Mouse (Mus musculus): ENCODE data around the gene Pmm1.

DNA sequence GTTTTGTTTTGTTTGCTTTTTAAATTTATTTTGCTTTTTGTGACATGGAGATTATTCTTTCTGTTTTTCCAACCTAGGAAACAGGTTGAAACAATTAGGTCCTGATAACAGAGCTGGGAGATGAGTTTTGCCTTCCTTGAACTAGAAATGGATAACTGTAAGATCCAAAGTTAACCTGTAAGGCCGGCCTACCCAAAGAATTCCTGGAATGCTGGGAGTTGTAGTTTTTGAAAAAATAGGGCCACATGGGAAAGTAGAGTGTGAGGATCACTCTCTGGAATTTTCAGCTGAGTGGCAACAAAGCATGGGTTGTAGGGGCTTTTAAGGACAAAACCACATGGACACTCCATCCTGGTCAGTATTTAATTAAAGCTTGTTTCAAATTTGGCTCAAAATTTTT lies 21.4 kb upstream of the Pmm1 start:
- no peak for TF ChIP-seq CTCF (IDR thresholded peaks at IDR 0.05; ENCODE audit: low read depth, low read length)
- TF ChIP-seq POLR2A (IDR thresholded peaks at IDR 0.05; ENCODE audit: borderline replicate concordance, low read depth, low read length) = no peak
